Mouse (Mus musculus) kidney, postnatal 4 days (tissue): ENCODE results near the gene Trim42.

ENCODE experiments used
- DNase-seq, 2 experiments: peaks; one replicate each; pipeline ENCODE4 v3.0.0; 2021; ENCODE audit warnings: mixed read lengths in 2 of 2

Trim42 gene

DNA sequence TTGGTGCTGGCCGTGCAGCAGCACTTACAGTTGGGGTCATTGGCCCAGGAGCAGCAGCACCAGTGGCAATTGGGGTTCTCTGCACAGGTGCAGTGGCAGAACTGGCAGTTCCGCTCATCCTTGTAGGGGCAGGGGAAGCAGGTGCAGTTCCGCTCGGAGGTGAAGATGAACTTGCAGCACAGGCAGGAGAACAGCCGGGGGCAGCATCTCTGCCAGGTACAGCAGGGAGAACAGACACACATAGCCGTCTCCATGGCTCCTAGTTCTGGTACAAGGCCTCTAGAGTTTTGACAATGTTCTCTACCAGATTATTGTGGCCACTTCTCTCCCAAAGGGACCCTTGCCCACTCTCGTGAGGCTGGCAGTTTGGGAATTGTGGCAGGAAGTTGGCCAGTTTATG, at the start of gene Trim42:
Gene Trim42 (minus strand): TSS at position 368 of the 400 bp plus-strand sequence.
- no peak for DNase-seq

DNA sequence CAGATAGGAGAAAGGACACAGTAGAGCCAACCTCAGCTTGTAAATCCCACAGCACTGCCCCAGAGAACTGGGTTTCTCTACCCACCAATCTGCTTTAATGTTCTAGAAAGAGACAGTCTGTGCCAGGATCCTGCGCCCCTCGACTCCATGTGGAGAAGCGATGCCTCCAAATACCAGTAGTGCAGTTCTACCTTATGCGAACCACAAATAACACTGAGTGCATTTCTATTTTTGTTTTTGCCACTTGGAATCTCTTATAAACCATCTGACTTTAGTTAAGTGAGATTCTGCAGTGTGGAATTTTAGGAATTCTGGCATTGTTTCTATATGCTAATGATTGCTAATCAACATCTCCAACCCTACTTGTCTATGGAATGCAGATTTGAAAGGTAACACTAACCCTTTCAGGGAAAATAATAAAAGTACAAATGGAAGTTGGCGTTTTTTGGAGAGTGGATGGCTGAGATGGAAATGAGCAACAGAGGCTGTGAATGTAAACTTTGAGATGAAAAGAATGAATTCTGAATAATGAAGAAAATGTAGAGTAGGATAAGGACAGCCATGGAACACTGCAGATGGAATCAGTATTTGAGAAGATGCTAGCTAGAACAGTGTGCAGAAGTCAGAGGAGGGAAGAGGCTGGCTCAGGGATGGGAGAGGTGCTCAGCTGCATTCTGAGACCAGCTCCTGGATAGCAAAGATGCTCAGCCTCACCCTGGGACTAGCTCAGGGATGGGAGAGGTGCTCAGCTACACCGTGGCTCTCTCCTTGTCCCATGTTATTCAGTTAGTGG, 45.3 kb upstream of the Trim42 start:
- no peak for DNase-seq

DNA sequence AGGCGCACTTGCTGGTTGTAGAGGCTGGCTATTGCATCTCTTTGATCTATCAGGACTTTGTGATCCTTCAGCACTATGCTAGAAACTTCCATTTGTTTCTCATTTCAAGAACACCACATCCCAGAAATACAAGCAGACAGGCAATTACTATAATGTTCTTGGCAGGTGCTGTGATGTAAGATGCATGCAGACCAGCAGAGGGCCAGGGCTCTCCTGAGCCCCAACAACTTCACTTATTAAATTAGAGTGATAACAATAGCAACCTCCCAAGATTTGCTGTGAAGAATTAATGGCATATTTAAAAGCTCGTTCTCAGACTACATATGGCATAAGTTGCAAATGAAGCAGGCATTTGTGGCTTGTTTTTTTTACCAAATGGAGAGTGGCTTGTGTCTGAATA, 38.4 kb upstream of the Trim42 start:
- no peak for DNase-seq

DNA sequence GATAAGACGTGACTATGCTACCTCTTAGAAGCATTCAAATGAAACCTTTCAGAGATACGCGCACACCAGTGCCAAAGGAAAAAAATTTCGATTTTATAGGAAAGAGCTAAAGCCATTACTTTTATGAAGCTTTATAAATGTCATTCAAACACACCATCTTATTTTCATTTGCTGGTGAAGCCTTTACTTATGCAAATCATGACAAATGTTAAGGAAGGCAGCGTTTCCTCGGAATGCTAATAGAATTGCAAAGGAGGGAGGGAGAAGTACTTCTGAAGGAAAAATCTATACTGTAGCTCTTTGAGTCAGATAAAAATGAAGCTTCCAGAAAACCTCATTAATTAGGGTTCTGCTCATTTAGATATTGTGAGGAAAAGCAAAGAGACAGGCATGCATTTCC, 13.3 kb downstream of the Trim42 start:
- no peak for DNase-seq

DNA sequence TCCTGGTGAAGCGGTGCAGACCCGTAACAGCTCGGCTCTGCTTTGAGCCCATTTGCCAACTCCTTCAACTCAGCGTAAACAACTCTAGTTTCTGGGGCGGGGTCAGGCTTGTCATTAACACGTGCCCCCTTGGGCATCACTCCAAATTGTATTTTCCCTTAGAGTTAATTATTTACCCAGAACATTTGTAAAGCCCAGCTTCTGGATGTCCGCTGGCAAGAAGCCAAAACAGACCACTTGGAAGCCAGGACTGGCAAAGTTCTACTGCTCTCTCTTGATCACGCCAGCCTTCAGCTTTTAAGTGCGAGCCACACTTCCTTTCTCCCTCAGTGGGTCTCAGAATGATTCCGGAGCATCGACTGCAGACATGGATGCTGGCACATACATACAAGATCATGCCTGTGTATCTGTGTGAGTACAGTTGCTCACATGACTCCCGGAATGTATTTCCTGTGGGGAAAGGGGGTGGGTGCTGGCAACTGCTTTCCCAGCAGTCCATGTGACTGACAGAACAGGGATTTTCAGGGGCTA, 24.9 kb downstream of the Trim42 start:
- peak; percentile 56 to 72 for DNase-seq

DNA sequence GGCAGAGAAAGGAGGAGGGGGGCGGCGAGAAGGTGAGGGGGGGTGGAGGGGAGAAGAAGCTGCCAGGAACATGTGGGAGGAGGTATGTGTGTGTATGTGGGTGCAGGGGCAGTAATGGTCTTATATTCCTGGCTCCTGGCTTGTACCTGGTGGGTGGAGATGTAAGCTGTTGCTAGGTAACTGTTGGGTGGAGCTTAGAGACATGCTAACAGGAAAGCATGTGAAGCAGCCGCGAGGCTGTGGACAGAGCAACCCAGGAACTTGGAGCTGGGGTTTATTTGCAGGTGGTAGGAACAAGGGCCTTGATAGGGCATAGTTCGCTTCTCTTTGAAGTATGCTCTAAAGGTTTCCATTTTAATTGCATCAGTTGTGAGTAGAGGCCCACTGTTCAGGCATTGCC, 28.0 kb downstream of the Trim42 start:
- DNase-seq = no peak

DNA sequence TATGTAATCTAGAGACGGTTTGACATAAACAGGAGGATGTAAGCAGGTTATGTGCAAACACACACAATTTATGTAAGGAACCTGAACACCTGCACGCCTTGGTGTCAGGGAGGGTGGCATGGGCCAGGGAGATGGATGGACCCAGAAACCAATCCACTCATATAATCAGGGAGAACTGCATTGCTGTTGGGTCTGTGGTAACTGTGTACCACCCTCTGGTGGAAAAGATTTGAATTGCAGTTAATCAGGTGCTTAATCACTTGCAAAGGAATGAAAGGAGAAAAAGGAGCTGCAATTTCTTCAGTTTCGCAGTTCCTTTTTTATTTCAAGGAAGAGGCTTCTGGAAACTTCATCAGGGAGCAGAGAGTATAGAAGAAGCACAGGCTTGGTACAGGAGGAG, 46.9 kb downstream of the Trim42 start:
- DNase-seq = no peak

DNA sequence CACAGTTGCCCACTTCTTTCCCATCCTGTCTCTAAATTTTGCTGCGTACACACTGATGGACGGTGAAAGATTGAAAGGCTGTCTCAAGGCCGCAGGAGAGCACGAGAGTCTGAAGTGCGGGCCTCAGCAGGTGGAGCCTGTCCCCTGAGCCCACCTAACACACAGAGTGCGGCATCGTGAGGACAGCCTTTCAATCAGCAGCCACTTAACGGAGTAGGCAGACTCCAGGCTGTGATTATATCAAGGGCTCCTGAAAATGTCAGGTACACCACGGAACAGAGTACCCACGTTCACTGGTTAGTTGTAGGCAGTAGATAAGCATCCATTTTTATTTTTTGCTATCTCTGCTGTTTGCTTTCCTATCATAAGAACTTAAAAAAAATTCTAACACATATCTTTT, 47.6 kb downstream of the Trim42 start:
- DNase-seq = no peak

DNA sequence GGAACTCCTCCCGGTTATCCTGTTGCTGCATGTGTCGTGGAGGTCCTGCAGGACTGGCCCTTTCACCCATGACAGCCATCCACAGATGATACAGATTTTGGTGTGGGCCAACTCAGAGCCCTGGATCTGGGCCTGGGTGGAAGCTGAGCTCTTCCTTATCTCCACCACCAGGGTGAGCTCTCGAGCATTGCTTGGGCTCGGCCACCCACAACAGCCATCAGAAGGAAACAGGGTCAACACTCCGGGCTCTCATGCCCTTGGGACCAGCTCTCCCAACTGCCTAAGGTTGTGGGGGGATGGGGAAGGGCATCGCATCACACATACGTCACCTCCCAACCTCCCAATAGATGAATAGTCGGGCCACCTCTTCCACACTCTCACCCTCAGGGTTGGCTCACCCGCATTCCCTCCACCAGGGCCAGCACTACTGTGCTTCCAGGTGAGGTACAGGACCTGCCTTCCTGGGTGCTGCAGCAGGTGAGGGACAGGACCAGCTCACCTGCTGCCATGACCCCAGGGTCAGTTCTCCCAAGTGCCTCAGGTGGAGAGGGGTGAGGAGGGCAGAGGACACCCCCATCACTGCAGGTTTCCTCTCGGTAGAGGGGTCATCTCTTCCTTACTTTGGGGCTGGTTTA, 54.2 kb downstream of the Trim42 start:
- peak; percentile 21 to 30 for DNase-seq

DNA sequence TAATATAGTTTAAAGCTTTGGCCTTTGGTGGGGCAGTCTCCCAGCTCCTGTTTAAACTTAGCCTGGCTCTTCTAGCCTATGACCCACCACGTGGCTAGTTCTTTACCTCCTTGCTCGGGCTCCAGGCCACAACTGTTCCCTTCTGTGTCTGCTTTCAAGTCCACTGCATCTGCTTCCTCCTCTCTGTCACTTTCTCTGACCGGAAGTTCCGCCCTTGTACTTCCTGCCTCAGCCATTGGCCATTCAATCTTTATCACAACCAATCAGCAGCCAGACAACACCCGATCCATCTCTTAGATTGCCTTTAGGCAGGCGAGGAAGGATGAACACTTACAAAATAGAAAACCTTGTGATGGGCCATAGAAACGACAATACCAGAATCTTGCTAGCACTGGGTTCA, 58.1 kb downstream of the Trim42 start:
- no peak for DNase-seq

DNA sequence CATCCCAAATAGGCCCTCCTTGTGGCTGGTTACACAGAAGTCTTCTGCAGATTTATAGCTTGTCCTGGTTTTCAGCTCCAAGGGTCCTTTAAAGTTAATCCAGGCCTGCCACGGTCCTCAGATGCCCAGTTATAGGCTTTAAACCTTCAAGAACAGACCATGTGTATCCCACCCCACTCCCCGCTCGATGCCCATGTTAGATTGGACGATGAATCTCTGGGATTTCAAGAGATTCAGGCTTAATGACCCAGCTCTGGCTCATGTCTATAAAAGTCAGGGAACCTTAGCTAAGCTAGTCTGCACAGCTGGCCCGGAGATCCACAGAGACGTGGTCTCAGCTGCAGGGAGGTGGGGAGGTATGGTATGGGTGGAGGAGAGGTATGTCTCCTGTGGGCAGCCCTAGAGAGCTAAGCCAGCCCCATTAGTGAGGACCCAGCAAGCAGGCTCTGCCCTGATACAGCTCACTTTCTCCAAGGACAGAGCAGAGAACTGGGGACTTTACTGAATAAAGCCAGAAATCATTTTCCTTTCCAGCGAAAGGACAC, 60.2 kb downstream of the Trim42 start:
- DNase-seq = no peak

DNA sequence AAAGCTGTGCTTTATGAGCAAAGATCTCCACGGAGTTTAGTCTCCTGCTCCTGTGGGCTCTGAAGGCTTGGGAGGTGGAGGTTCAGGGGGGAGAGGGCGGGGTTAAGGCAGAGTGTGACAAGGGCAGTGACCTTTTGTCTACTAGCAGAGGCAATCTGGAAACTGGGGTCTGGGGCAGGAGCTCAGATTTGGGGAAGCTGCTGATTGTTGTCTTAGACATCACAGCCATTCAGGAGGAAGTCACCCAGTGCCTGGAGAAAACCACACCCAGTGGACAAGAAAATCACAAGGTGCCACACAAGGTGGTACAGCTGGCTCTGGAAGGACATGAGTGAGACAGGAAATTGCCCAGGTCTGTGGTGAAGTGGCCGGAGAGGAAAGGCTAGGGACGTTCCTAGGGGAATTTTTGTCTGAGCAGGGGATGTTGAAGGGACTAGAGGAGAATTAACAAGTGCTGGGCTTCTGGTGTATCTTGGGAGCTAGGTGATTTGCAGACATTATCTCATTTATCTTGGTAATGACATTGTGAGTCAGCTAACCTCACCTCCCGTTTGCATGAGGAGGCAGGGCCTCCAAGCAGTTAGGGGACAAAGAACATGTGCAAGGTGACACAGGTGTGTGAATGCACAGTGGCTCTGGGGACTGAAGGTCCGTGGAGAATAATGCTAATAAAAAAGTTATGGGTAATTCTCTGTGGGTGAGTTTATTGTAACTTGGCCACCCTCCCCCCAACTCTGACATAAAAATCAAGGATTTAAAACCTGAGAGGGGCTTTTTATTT, 61.9 kb downstream of the Trim42 start:
- no peak for DNase-seq
